Mouse (Mus musculus) CH12.LX (cell line): Measurements from ENCODE around the gene Wdr95. TPM values are rescaled to one million over a fixed set of nuclear protein-coding genes. Genes with fewer than 3 reads are reported as not detected.

ENCODE experiments used
- DNase-seq: peaks from one replicate; pipeline ENCODE4 v3.0.0-alpha.2; 2013; ENCODE audit errors: extremely low read depth
- H3K27ac ChIP-seq: 2 replicates; pipeline ENCODE4 v1.5.1; 2012; ENCODE audit warnings: low read depth, mild to moderate bottlenecking, control low read depth, moderate library complexity; ENCODE audit not compliant: insufficient read depth
- H3K27me3 ChIP-seq: replicated peaks from 2 replicates; pipeline ENCODE3; 2012; ENCODE audit warnings: inconsistent platforms
- H3K36me3 ChIP-seq, 2 experiments: replicated peaks in 1 of 2; 2 replicates each; pipeline versions ENCODE3 to v1.6.1; 2012; ENCODE audit warnings: inconsistent platforms in 1 of 2, low read length in 1 of 2, mild to moderate bottlenecking in 1 of 2, mixed read lengths in 1 of 2, moderate library complexity in 1 of 2; ENCODE audit not compliant: control insufficient read depth in 1 of 2, insufficient read depth in 1 of 2
- H3K4me1 ChIP-seq, 2 experiments: 2 replicates each; pipeline ENCODE4 v1.6.1; 2012; ENCODE audit warnings: inconsistent platforms in 1 of 2, moderate library complexity in 1 of 2; ENCODE audit not compliant: insufficient read depth in 2 of 2, control insufficient read depth in 1 of 2
- H3K4me2 ChIP-seq: 2 replicates; pipeline ENCODE4 v1.6.1; 2012; ENCODE audit warnings: low read depth, mild to moderate bottlenecking, control low read depth; ENCODE audit not compliant: poor library complexity, insufficient read depth, severe bottlenecking
- H3K4me3 ChIP-seq, 3 experiments: fragments of 150-350 bp in 1 of 3; sonication (generic) in 1 of 3; replicated peaks in 1 of 3; 2 replicates each; pipeline versions ENCODE3 to v1.5.1; 2011 to 2012; ENCODE audit warnings: low read depth in 2 of 3, low read length in 2 of 3, mild to moderate bottlenecking in 2 of 3, moderate library complexity in 2 of 3, control low read depth in 1 of 3, improper control_type of control experiment in 1 of 3, inconsistent platforms in 1 of 3, mixed read lengths in 1 of 3; ENCODE audit not compliant: poor library complexity in 1 of 3
- H3K79me2 ChIP-seq: replicated peaks from 2 replicates; pipeline ENCODE4 v1.6.1; 2012; ENCODE audit warnings: mild to moderate bottlenecking, moderate library complexity; ENCODE audit not compliant: control insufficient read depth, poor library complexity, insufficient read depth, severe bottlenecking; ENCODE audit errors: extremely low read depth
- H3K9ac ChIP-seq: 2 replicates; pipeline ENCODE4 v1.6.1; 2012; ENCODE audit warnings: low read depth, mild to moderate bottlenecking, control low read depth, moderate library complexity; ENCODE audit not compliant: insufficient read depth
- H3K9me3 ChIP-seq: replicated peaks from 2 replicates; pipeline ENCODE3; 2012; ENCODE audit warnings: low read length, inconsistent platforms, mixed read lengths
- BHLHE40 ChIP-seq: IDR thresholded peaks from 2 replicates; pipeline ENCODE4 v1.6.1; 2011; ENCODE audit warnings: mild to moderate bottlenecking, low read depth, low read length, improper control_type of control experiment
- CHD1 ChIP-seq: IDR thresholded peaks from 2 replicates; pipeline ENCODE4 v1.6.1; 2012; ENCODE audit warnings: low read depth, low read length, improper control_type of control experiment, inconsistent platforms
- CHD2 ChIP-seq: IDR thresholded peaks from 2 replicates; pipeline ENCODE4 v1.6.1; 2011; ENCODE audit warnings: low read length, improper control_type of control experiment
- CTCF ChIP-seq, 2 experiments: IDR thresholded peaks in 1 of 2; conservative IDR thresholded peaks in 1 of 2; 2 replicates each; pipeline ENCODE4 v1.5.1; 2011 to 2012; ENCODE audit warnings: low read depth in 2 of 2, low read length in 2 of 2, improper control_type of control experiment in 1 of 2, inconsistent platforms in 1 of 2, mild to moderate bottlenecking in 1 of 2, moderate library complexity in 1 of 2
- E2F4 ChIP-seq: IDR thresholded peaks from 2 replicates; pipeline ENCODE4 v1.6.1; 2011; ENCODE audit warnings: low read depth, low read length, improper control_type of control experiment; ENCODE audit not compliant: insufficient replicate concordance
- ELF1 ChIP-seq: IDR thresholded peaks from 2 replicates; pipeline ENCODE4 v1.6.1; 2014; ENCODE audit warnings: low read depth, mild to moderate bottlenecking, inconsistent platforms, low read length, improper control_type of control experiment
- EP300 ChIP-seq: IDR thresholded peaks from 2 replicates; pipeline ENCODE4 v1.6.1; 2011; ENCODE audit warnings: low read length, improper control_type of control experiment
- ETS1 ChIP-seq: conservative IDR thresholded peaks from 2 replicates; pipeline ENCODE4 v1.6.1; 2012; ENCODE audit warnings: low read depth, mild to moderate bottlenecking, inconsistent platforms, low read length, improper control_type of control experiment, moderate library complexity
- GABPA ChIP-seq: IDR thresholded peaks from 2 replicates; pipeline ENCODE4 v1.6.1; 2012; ENCODE audit warnings: low read depth, low read length, improper control_type of control experiment, inconsistent platforms; ENCODE audit not compliant: insufficient replicate concordance
- HCFC1 ChIP-seq: IDR thresholded peaks from 2 replicates; pipeline ENCODE4 v1.6.1; 2012; ENCODE audit warnings: low read depth, mild to moderate bottlenecking, inconsistent platforms, low read length, improper control_type of control experiment
- JUN ChIP-seq: IDR thresholded peaks from 2 replicates; pipeline ENCODE4 v1.6.1; 2011; ENCODE audit warnings: low read depth, mild to moderate bottlenecking, low read length, improper control_type of control experiment, moderate library complexity; ENCODE audit not compliant: insufficient read depth
- MAFK ChIP-seq: IDR thresholded peaks from 2 replicates; pipeline ENCODE4 v1.6.1; 2011; ENCODE audit warnings: low read length, improper control_type of control experiment; ENCODE audit not compliant: insufficient replicate concordance
- MAX ChIP-seq: IDR thresholded peaks from 2 replicates; pipeline ENCODE4 v1.6.1; 2011; ENCODE audit warnings: low read length, improper control_type of control experiment
- MEF2A ChIP-seq: IDR thresholded peaks from 2 replicates; pipeline ENCODE4 v1.6.1; 2014; ENCODE audit warnings: low read depth, mild to moderate bottlenecking, inconsistent platforms, low read length, improper control_type of control experiment, borderline replicate concordance
- MXI1 ChIP-seq: IDR thresholded peaks from 2 replicates; pipeline ENCODE4 v1.6.1; 2011; ENCODE audit warnings: mild to moderate bottlenecking, low read depth, low read length, improper control_type of control experiment
- NELFE ChIP-seq: IDR thresholded peaks from 2 replicates; pipeline ENCODE4 v1.6.1; 2011; ENCODE audit warnings: low read depth, low read length, improper control_type of control experiment
- NRF1 ChIP-seq: IDR thresholded peaks from 2 replicates; pipeline ENCODE4 v1.6.1; 2014; ENCODE audit warnings: low read depth, mild to moderate bottlenecking, inconsistent platforms, low read length, improper control_type of control experiment, moderate library complexity
- PAX5 ChIP-seq: IDR thresholded peaks from 2 replicates; pipeline ENCODE4 v1.6.1; 2012; ENCODE audit warnings: low read length, inconsistent platforms, mixed read lengths
- POLR2A ChIP-seq: IDR thresholded peaks from 2 replicates; pipeline ENCODE4 v1.6.1; 2011; ENCODE audit warnings: low read depth, mild to moderate bottlenecking, improper control_type of control experiment, low read length
- POLR2AphosphoS2 ChIP-seq: IDR thresholded peaks from 2 replicates; pipeline ENCODE4 v1.6.1; 2011; ENCODE audit warnings: low read depth, low read length, improper control_type of control experiment
- RAD21 ChIP-seq: IDR thresholded peaks from 2 replicates; pipeline ENCODE4 v1.6.1; 2011; ENCODE audit warnings: low read depth, mild to moderate bottlenecking, low read length, improper control_type of control experiment, moderate library complexity
- RCOR1 ChIP-seq: conservative IDR thresholded peaks from 2 replicates; pipeline ENCODE4 v1.6.1; 2012; ENCODE audit warnings: low read depth, mild to moderate bottlenecking, inconsistent platforms, low read length, improper control_type of control experiment
- SIN3A ChIP-seq: IDR thresholded peaks from 2 replicates; pipeline ENCODE4 v1.6.1; 2012; ENCODE audit warnings: low read length, improper control_type of control experiment, inconsistent platforms
- SMC3 ChIP-seq: IDR thresholded peaks from 2 replicates; pipeline ENCODE4 v1.6.1; 2011; ENCODE audit warnings: low read depth, low read length, improper control_type of control experiment
- TCF12 ChIP-seq: IDR thresholded peaks from 2 replicates; pipeline ENCODE4 v1.6.1; 2014; ENCODE audit warnings: low read depth, mild to moderate bottlenecking, inconsistent platforms, low read length, improper control_type of control experiment
- USF1 ChIP-seq: IDR thresholded peaks from 2 replicates; pipeline ENCODE4 v1.6.1; 2014; ENCODE audit warnings: low read depth, mild to moderate bottlenecking, inconsistent platforms, low read length, improper control_type of control experiment
- USF2 ChIP-seq: conservative IDR thresholded peaks from 2 replicates; pipeline ENCODE4 v1.6.1; 2011; ENCODE audit warnings: low read depth, low read length, improper control_type of control experiment
- ZC3H11A ChIP-seq: IDR thresholded peaks from 2 replicates; pipeline ENCODE4 v1.6.1; 2012; ENCODE audit warnings: low read depth, mild to moderate bottlenecking, inconsistent platforms, low read length, improper control_type of control experiment
- ZKSCAN1 ChIP-seq: IDR thresholded peaks from 2 replicates; pipeline ENCODE4 v1.6.1; 2012; ENCODE audit warnings: low read depth, inconsistent platforms, low read length, improper control_type of control experiment, borderline replicate concordance
- ZMIZ1 ChIP-seq: IDR thresholded peaks from 2 replicates; pipeline ENCODE4 v1.6.1; 2012; ENCODE audit warnings: low read depth, mild to moderate bottlenecking, inconsistent platforms, low read length, improper control_type of control experiment
- ZNF384 ChIP-seq: IDR thresholded peaks from 2 replicates; pipeline ENCODE4 v1.6.1; 2012; ENCODE audit warnings: low read depth, low read length, improper control_type of control experiment, inconsistent platforms
- dilution Hi-C: fragments of 300-500 bp; cut with MboI; formaldehyde crosslinking; loops from 2 replicates; pipeline ENCODE4 v1.14.3; 2020; ENCODE audit warnings: low sequenced_read_pairs; ENCODE audit not compliant: extremely low pct_unique_long_range_greater_than_20kb, extremely low pct_ligation_motif_present
- in situ Hi-C: fragments of 300-500 bp; cut with MboI; formaldehyde crosslinking; loops from 3 replicates; pipeline ENCODE4 v1.14.3; 2019; ENCODE audit warnings: low sequenced_read_pairs, low pct_ligation_motif_present, low pct_unique_long_range_greater_than_20kb, mixed read lengths
- polyA plus RNA-seq: library from polyadenylated mRNA; unstranded; fragments of >175 nt; gene quantifications from 2 replicates; pipeline ENCODE4 v1.2.1, GENCODE M21; 2012; ENCODE audit warnings: low read depth; ENCODE audit not compliant: insufficient read length
- total RNA-seq, 2 experiments: library from RNA; depleted of rRNA; stranded (reverse); fragments of 300-350 nt in 1 of 2; fragments of >200 nt in 1 of 2; gene quantifications; 2 replicates each; pipeline ENCODE4 v1.2.3; 2012 to 2014

The Wdr95 gene
- total and polyA plus RNA-seq, 3 experiments, result not detected

GRCm38 (mm10) chr5:149536005-149536404 is 7.5 kb downstream of the Wdr95 start:
- H3K27me3 ChIP-seq, result no peaks in the 10 kb centered on the region
- dilution Hi-C loops (no loop called here), in situ Hi-C loops (no loop called here)
- TF ChIP-seq CTCF (conservative IDR thresholded peaks at IDR 0.05 in 1 of 2, IDR thresholded peaks at IDR 0.05 in 1 of 2; ENCODE audit: low read depth in 2 of 2, low read length in 2 of 2) (no peak), HCFC1 (no peak), JUN (no peak), EP300 (no peak), GABPA (no peak), ZMIZ1 (no peak), ELF1 (no peak), BHLHE40 (no peak), MXI1 (no peak), USF1 (no peak), NELFE (no peak), MEF2A (no peak), ETS1 (no peak), NRF1 (no peak), TCF12 (no peak), ZKSCAN1 (no peak), SMC3 (no peak), ZNF384 (no peak), USF2 (no peak), CHD2 (no peak)
- H3K4me3 ChIP-seq, result no peak overlapping the region
- no peaks in the 10 kb centered on the region for H3K36me3 ChIP-seq
- peaks cover 0 to 7% of the 10 kb centered on the region in 2 experiments; a peak in 2 of 4 replicates for H3K4me1 ChIP-seq
- H3K9ac ChIP-seq, result no peak overlapping the region
- H3K27ac ChIP-seq, result no peak overlapping the region
- no peak overlapping the region for H3K4me2 ChIP-seq
- H3K9me3 ChIP-seq, result peaks cover 2% of the 10 kb centered on the region
- DNase-seq, result no peak
- no peaks in the 10 kb centered on the region for H3K79me2 ChIP-seq

- Histone ChIP-seq H3K36me3 (no peaks in the 10 kb centered on the region), H3K79me2 (no peaks in the 10 kb centered on the region), H3K27ac (no peak overlapping the region), H3K9ac (no peak overlapping the region), H3K4me2 (no peak overlapping the region), H3K4me3 (no peak overlapping the region), H3K27me3 (no peaks in the 10 kb centered on the region), H3K4me1 (peaks cover 0 to 7% of the 10 kb centered on the region in 2 experiments; a peak in 2 of 4 replicates), H3K9me3 (no peaks in the 10 kb centered on the region)
- dilution Hi-C loops (no loop called here), in situ Hi-C loops (no loop called here)
- TF ChIP-seq SIN3A, result no peak
- TF ChIP-seq MAFK, result no peak
- no peak for TF ChIP-seq HCFC1
- TF ChIP-seq RAD21, result no peak
- no peak for TF ChIP-seq BHLHE40
- TF ChIP-seq CHD1, result no peak
- no peak for TF ChIP-seq EP300
- no peak for TF ChIP-seq NELFE
- no peak for TF ChIP-seq POLR2AphosphoS2
- no peak for TF ChIP-seq E2F4
- no peak for TF ChIP-seq POLR2A
- TF ChIP-seq ZKSCAN1, result no peak
- TF ChIP-seq RCOR1, result no peak
- no peak for TF ChIP-seq ZMIZ1
- no peak for TF ChIP-seq MAX
- TF ChIP-seq ETS1, result no peak
- TF ChIP-seq ZC3H11A, result no peak
- no peak for TF ChIP-seq PAX5
- DNase-seq, result no peak
Observed at GRCm38 (mm10) chr5:149537796-149538511, 9.5 kb downstream of the Wdr95 start.
